Mouse (Mus musculus): ENCODE measurements around the gene Olfr9. TPM values are rescaled to one million over a fixed set of nuclear protein-coding genes. Genes with fewer than 3 reads are reported as not detected.

Olfr9 gene
- polyA plus RNA-seq, 1 experiment from 2014 or later, result not detected

DNA sequence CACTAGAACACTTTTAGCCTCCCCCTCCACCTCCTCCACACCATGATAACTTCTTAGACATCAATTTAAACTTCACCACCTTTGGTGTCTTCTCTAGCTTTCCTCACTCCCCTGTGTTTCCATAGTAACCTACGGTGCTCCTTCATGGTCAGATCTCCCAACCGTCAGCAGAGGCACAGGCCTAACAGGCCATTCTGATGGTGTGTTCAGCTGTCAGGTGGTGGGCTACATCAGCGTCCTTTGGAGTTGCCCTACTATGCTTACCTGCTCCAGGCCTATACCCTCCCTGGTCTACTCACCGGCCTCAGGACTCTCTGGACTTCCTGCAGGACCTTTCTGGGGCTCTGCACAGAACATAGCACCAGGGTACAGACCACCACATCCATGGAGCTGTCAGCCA is 29.1 kb upstream of the Olfr9 start:
- no peaks in the 10 kb centered on the region for H3K9me3 ChIP-seq (replicated peaks; ENCODE audit: low read length)
- ATAC-seq (replicated peaks; ENCODE audit: low FRiP score, low read depth) (no peak), DNase-seq (ENCODE audit: low spot score) (no peak)
- no peaks in the 10 kb centered on the region for H3K4me1 ChIP-seq (replicated peaks; ENCODE audit: insufficient read depth, low read length)
- H3K27me3 ChIP-seq (ENCODE audit: insufficient read depth, low read length), result no peaks in the 10 kb centered on the region
- H3K4me3 ChIP-seq (replicated peaks; ENCODE audit: low read depth, low read length), result no peak overlapping the region
- 0 out of 2 replicates have a peak overlapping the region, but pooled peaks have one; percentile 22 for H3K4me2 ChIP-seq (ENCODE audit: low read length)
- H3K9ac ChIP-seq (ENCODE audit: low read depth, low read length), result no peak overlapping the region
- no peaks in the 10 kb centered on the region for H3K36me3 ChIP-seq (ENCODE audit: insufficient read depth, low read length)
- 57% methylated on average over 4 of the region's 4 CpGs for WGBS
- TF ChIP-seq CTCF (IDR thresholded peaks at IDR 0.05; ENCODE audit: low read depth), result no peak
- no peak overlapping the region for H3K27ac ChIP-seq

DNA sequence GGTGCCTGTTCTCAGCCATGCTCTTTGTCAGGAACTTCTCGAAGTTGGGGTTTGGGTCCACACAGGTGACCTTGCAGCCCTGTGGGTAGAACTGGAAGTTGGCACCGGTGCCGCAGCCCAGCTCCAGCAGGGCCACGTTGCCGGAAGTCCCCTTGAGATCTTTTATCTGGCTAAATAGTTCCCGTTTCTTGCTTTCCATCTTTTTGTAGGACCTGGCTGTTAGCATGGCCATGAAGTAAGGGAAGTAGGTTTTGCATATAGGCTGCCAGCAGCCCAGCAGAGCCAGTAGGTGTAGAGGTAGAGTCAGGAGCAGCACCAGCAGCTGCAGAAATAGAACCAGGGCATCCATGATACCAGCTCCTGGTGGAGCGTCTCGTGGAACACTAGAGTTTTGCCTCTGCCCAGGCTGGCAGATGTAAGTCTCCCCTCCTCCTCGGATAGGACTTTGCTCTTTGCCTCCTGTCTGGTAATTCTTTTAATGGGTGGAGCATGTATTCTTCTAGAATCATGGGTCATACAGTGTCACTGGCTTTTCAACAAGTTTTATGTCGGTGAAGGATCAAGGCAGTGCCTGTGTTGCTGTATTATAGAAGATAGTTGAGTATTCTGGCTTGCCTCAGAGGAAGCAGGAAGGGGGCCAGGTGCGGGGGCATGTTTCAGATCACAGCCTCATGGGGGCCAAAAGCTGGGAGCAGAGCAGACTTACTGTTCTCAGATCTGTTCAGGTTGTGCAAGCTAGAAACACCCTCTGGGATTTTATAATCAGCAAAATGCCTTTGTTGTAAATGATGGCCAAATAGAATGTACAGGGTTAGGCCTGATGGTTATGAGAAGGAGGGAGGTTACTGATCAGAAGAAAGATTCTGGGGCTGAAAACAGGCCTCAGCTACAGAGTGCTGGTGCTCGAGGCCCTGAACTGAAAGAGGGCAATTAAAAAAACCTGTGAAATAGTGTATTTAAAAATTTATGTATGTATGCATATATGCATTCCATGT is 28.3 kb upstream of the Olfr9 start, which contains the start of gene Mettl7b:
Gene Mettl7b, minus strand, starts transcription at position 399 of the 995 bp plus-strand sequence.
- Histone ChIP-seq H3K27me3 (ENCODE audit: insufficient read depth, low read length) (no peaks in the 10 kb centered on the region), H3K4me2 (ENCODE audit: low read length) (0 out of 2 replicates have a peak within 1 kb of the TSS, but pooled peaks have one; percentile 22), H3K9me3 (replicated peaks; ENCODE audit: low read length) (no peaks in the 10 kb centered on the region), H3K36me3 (ENCODE audit: insufficient read depth, low read length) (no peaks in the 10 kb centered on the region), H3K4me1 (replicated peaks; ENCODE audit: insufficient read depth, low read length) (no peaks in the 10 kb centered on the region), H3K4me3 (replicated peaks; ENCODE audit: low read depth, low read length) (no peak within 1 kb of the TSS), H3K27ac (peak within 1 kb of the TSS; percentile 32; the same call in 1 of the 2 replicates), H3K9ac (ENCODE audit: low read depth, low read length) (no peak within 1 kb of the TSS)
- 78% methylated on average over 12 of the region's 12 CpGs for WGBS
- peak; percentile 57 for ATAC-seq (replicated peaks; ENCODE audit: low FRiP score, low read depth)
- DNase-seq (ENCODE audit: low spot score), result no peak
- TF ChIP-seq CTCF (IDR thresholded peaks at IDR 0.05; ENCODE audit: low read depth), result no peak

DNA sequence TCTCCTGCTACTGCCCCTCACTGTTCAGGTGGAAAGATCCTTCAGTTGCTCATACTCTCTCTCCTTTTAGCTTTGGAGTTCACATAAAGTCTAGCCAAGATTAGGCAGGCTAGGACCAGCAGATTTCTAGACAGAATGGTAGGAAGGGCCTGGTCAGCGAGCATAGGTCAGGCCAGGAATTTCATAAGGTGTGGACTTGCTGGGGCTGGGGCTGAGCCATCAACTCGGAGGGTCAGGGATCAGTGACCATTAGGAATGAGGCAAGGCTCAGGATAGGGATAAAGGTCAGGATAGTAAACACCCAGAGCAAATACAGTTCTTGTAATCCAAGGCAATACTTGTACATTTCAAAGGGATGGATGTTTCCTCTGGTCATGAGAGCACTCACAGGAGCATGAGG is 24.3 kb upstream of the Olfr9 start:
- no peak overlapping the region; the same call in 1 of the 2 replicates for H3K27ac ChIP-seq
- ATAC-seq (replicated peaks; ENCODE audit: low FRiP score, low read depth), result peak; percentile 93
- H3K9me3 ChIP-seq (replicated peaks; ENCODE audit: low read length), result no peaks in the 10 kb centered on the region
- H3K4me2 ChIP-seq (ENCODE audit: low read length), result no peak overlapping the region
- no peak for TF ChIP-seq CTCF (IDR thresholded peaks at IDR 0.05; ENCODE audit: low read depth)
- no peak overlapping the region for H3K4me3 ChIP-seq (replicated peaks; ENCODE audit: low read depth, low read length)
- no peaks in the 10 kb centered on the region for H3K27me3 ChIP-seq (ENCODE audit: insufficient read depth, low read length)
- WGBS, result 47% methylated on average over 2 of the region's 2 CpGs
- no peaks in the 10 kb centered on the region for H3K36me3 ChIP-seq (ENCODE audit: insufficient read depth, low read length)
- H3K9ac ChIP-seq (ENCODE audit: low read depth, low read length), result no peak overlapping the region
- no peaks in the 10 kb centered on the region for H3K4me1 ChIP-seq (replicated peaks; ENCODE audit: insufficient read depth, low read length)
- peak; percentile 28 for DNase-seq (ENCODE audit: low spot score)

- Histone ChIP-seq H3K36me3 (ENCODE audit: insufficient read depth, low read length) (no peaks in the 10 kb centered on the region), H3K4me3 (replicated peaks; ENCODE audit: low read depth, low read length) (no peak overlapping the region), H3K27me3 (ENCODE audit: insufficient read depth, low read length) (no peaks in the 10 kb centered on the region), H3K27ac (no peak overlapping the region), H3K4me1 (replicated peaks; ENCODE audit: insufficient read depth, low read length) (no peaks in the 10 kb centered on the region), H3K9ac (ENCODE audit: low read depth, low read length) (no peak overlapping the region), H3K9me3 (replicated peaks; ENCODE audit: low read length) (no peaks in the 10 kb centered on the region), H3K4me2 (ENCODE audit: low read length) (no peak overlapping the region)
- no peak for TF ChIP-seq CTCF (IDR thresholded peaks at IDR 0.05; ENCODE audit: low read depth)
- 76% methylated on average over 6 of the region's 6 CpGs for WGBS
- DNase-seq (ENCODE audit: low spot score) (no peak), ATAC-seq (replicated peaks; ENCODE audit: low FRiP score, low read depth) (no peak)
Observed at GRCm38 (mm10) chr10:128965871-128966270, 23.4 kb upstream of the Olfr9 start.

DNA sequence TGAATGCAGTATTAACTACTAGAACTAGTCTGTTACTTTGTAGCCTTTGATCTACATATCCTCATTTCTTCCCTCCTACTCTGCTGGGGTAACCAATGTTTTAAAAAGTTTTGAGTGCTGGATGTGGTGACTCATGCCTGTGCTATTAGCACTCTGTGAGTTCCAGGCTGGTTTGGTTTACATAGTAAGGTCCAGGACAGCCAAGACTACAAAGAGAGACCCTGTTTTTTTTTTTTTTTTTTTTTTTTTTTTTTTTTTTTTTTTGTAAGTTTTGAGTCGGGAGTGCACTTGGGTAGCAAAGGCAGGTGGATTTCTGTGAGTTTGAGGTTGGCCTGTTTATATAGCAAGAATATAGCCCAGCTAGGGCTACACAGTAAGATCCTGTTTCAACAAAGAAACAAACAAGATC is 20.9 kb upstream of the Olfr9 start:
- H3K27ac ChIP-seq, result no peak overlapping the region
- H3K9ac ChIP-seq (ENCODE audit: low read depth, low read length), result no peak overlapping the region
- TF ChIP-seq CTCF (IDR thresholded peaks at IDR 0.05; ENCODE audit: low read depth), result no peak
- ATAC-seq (replicated peaks; ENCODE audit: low FRiP score, low read depth) (no peak; the same call in 1 of the 2 replicates), DNase-seq (ENCODE audit: low spot score) (peak; percentile 40)
- no peaks in the 10 kb centered on the region for H3K27me3 ChIP-seq (ENCODE audit: insufficient read depth, low read length)
- no peaks in the 10 kb centered on the region for H3K36me3 ChIP-seq (ENCODE audit: insufficient read depth, low read length)
- H3K4me3 ChIP-seq (replicated peaks; ENCODE audit: low read depth, low read length), result no peak overlapping the region
- H3K4me1 ChIP-seq (replicated peaks; ENCODE audit: insufficient read depth, low read length), result no peaks in the 10 kb centered on the region
- WGBS, result 18% methylated on average over 1 of the region's 1 CpGs
- H3K9me3 ChIP-seq (replicated peaks; ENCODE audit: low read length), result no peaks in the 10 kb centered on the region
- H3K4me2 ChIP-seq (ENCODE audit: low read length), result no peak overlapping the region

- no peak overlapping the region for H3K4me3 ChIP-seq (replicated peaks; ENCODE audit: low read depth, low read length)
- no peak overlapping the region for H3K4me2 ChIP-seq (ENCODE audit: low read length)
- no peaks in the 10 kb centered on the region for H3K27me3 ChIP-seq (ENCODE audit: insufficient read depth, low read length)
- DNase-seq (ENCODE audit: low spot score), result no peak
- TF ChIP-seq CTCF (IDR thresholded peaks at IDR 0.05; ENCODE audit: low read depth), result no peak
- no peaks in the 10 kb centered on the region for H3K36me3 ChIP-seq (ENCODE audit: insufficient read depth, low read length)
- 41% methylated on average over 1 of the region's 1 CpGs for WGBS
- ATAC-seq (replicated peaks; ENCODE audit: low FRiP score, low read depth), result no peak
- H3K9ac ChIP-seq (ENCODE audit: low read depth, low read length), result no peak overlapping the region
- H3K27ac ChIP-seq, result no peak overlapping the region
- no peaks in the 10 kb centered on the region for H3K9me3 ChIP-seq (replicated peaks; ENCODE audit: low read length)
- H3K4me1 ChIP-seq (replicated peaks; ENCODE audit: insufficient read depth, low read length), result no peaks in the 10 kb centered on the region
Observed at GRCm38 (mm10) chr10:128970740-128971250, 18.4 kb upstream of the Olfr9 start.

All from kidney, postnatal 0 days (tissue).